ENCODE assay signal across 10 mouse cellular contexts in the genomic region with DNA sequence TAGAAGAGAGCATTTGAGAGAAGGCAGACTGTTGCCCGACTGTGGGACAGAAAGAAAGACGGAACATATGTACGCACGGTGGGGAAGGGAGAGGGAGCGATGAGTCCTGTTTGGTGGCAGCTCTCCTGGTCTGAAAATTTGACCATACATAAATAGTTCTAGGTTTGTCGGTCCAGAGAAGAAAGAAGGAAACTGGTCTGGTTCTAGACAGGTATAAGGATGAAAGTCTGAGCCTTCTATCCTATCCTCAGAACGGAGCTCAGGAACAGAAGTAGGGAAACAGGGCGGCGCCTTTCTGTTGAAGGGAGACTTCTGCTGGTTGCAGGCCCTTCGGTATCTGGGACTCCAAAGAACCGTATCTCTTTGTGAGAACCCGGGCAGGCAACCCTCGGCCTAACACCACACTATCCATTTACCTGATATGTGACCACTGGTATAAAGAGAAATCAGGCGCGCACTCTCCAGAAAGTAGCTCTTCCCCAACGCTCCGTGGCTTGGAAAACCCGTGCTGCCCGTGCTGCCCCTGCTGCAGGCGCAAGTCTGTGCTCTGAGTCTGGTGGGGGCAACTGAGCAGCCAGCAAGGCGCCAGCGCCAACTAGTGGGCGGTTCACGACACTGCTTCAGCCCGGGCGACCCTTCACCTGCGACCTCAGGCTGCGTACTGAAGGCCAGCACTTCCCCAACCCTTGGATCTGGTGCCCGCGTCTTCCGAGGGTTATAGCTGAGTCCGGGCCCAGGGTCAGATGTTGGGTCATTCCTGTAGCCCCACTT. TPM values are rescaled to one million over a fixed set of nuclear protein-coding genes. Genes with fewer than 3 reads are reported as not detected.
DNase-seq lines count a peak whose midpoint lies in the region; ATAC-seq lines count a peak whose summit lies in the region.
"Had no signal": no experiment of that assay in that cellular context is flagged by ENCODE, and none has a peak within 500 bp of the region (broad histone marks: within the 10 kb centered on the region; RNA-seq: fewer than 3 reads in every experiment).

No protein-coding gene starts in this region.

- peak; percentile 5 to 47 for DNase-seq in frontal cortex, adult 2 months (ENCODE audit: extremely low spot score in 1 of 2, low spot score in 1 of 2)
- DNase-seq in cerebellum, adult 18-20 months, result peak; percentile 32 to 61
- peak; percentile 79 for DNase-seq in forelimb bud, embryonic 11.5 days (ENCODE audit: low read depth, low spot score)
- DNase-seq in induced T-regulatory cell, adult 2 months (ENCODE audit: low read depth), result peak; percentile 86
- DNase-seq in left cerebral cortex, postnatal 36 days (ENCODE audit: low spot score in 2 of 2), result peak; percentile 25 to 36
- DNase-seq in mesoderm, embryonic 11.5 days (ENCODE audit: low read depth, low spot score), result peak; percentile 81
- DNase-seq in splenic B cell, adult 2 months (ENCODE audit: low read depth, low spot score), result peak; percentile 90

- no peaks in the 10 kb centered on the region for H3K27me3 ChIP-seq in splenic B cell, adult 2 months (ENCODE audit: control insufficient read depth, insufficient read depth, low read length, poor library complexity, severe bottlenecking)

- no peak for ATAC-seq in frontal cortex, adult (ENCODE audit: low TSS enrichment)

- intact Hi-C loops in left cerebral cortex, postnatal 36 days (cut with DNase I), result loop anchor here (5.0 kb wide), 1 partner anchor 203 kb away; no protein-coding TSS in a partner anchor

- no peaks in the 10 kb centered on the region for H3K36me3 ChIP-seq in splenic B cell, adult 2 months (ENCODE audit: control insufficient read depth, insufficient read depth, low read length, poor library complexity, severe bottlenecking)
- H3K36me3 ChIP-seq: G1E had no signal

RNA-seq across cellular contexts. Expression of a gene that starts 29.8 kb away (rescaled TPM):
- 0.69 TPM in 1 of 2 replicates, not detected in the other for polyA plus RNA-seq in frontal cortex, adult 2 months (2012; rRNA removed)
- total RNA-seq in left cerebral cortex, postnatal 36 days (2021), result not detected
- total RNA-seq: left cerebral cortex, postnatal 25 days had no signal

Comparison
In these comparisons a context has a peak if more than half of its experiments do, and no peak if none do; other contexts are left out.
1. DNase-seq: peak in every context shown above with its lines; median percentile 90 in splenic B cell, adult 2 months; 86 in induced T-regulatory cell, adult 2 months; 81 in mesoderm, embryonic 11.5 days; 79 in forelimb bud, embryonic 11.5 days; 46 in cerebellum, adult 18-20 months; 30 in left cerebral cortex, postnatal 36 days; 26 in frontal cortex, adult 2 months.